Mouse (Mus musculus) CH12.LX (cell line): ENCODE data around the gene 6030408B16Rik.

ENCODE experiments used
- CTCF ChIP-seq, 2 experiments: IDR thresholded peaks in 1 of 2; conservative IDR thresholded peaks in 1 of 2; 2 replicates each; pipeline ENCODE4 v1.5.1; 2011 to 2012; ENCODE audit warnings: low read depth in 2 of 2, low read length in 2 of 2, improper control_type of control experiment in 1 of 2, inconsistent platforms in 1 of 2, mild to moderate bottlenecking in 1 of 2, moderate library complexity in 1 of 2
- EP300 ChIP-seq: IDR thresholded peaks from 2 replicates; pipeline ENCODE4 v1.6.1; 2011; ENCODE audit warnings: low read length, improper control_type of control experiment
- GABPA ChIP-seq: IDR thresholded peaks from 2 replicates; pipeline ENCODE4 v1.6.1; 2012; ENCODE audit warnings: low read depth, low read length, improper control_type of control experiment, inconsistent platforms; ENCODE audit not compliant: insufficient replicate concordance
- JUND ChIP-seq: conservative IDR thresholded peaks from 2 replicates; pipeline ENCODE4 v1.6.1; 2011; ENCODE audit warnings: low read depth, low read length, improper control_type of control experiment
- MAX ChIP-seq: IDR thresholded peaks from 2 replicates; pipeline ENCODE4 v1.6.1; 2011; ENCODE audit warnings: low read length, improper control_type of control experiment
- NELFE ChIP-seq: IDR thresholded peaks from 2 replicates; pipeline ENCODE4 v1.6.1; 2011; ENCODE audit warnings: low read depth, low read length, improper control_type of control experiment
- POLR2A ChIP-seq: IDR thresholded peaks from 2 replicates; pipeline ENCODE4 v1.6.1; 2011; ENCODE audit warnings: low read depth, mild to moderate bottlenecking, improper control_type of control experiment, low read length
- POLR2AphosphoS2 ChIP-seq: IDR thresholded peaks from 2 replicates; pipeline ENCODE4 v1.6.1; 2011; ENCODE audit warnings: low read depth, low read length, improper control_type of control experiment
- SMC3 ChIP-seq: IDR thresholded peaks from 2 replicates; pipeline ENCODE4 v1.6.1; 2011; ENCODE audit warnings: low read depth, low read length, improper control_type of control experiment
- USF2 ChIP-seq: conservative IDR thresholded peaks from 2 replicates; pipeline ENCODE4 v1.6.1; 2011; ENCODE audit warnings: low read depth, low read length, improper control_type of control experiment
- ZC3H11A ChIP-seq: IDR thresholded peaks from 2 replicates; pipeline ENCODE4 v1.6.1; 2012; ENCODE audit warnings: low read depth, mild to moderate bottlenecking, inconsistent platforms, low read length, improper control_type of control experiment
- ZMIZ1 ChIP-seq: IDR thresholded peaks from 2 replicates; pipeline ENCODE4 v1.6.1; 2012; ENCODE audit warnings: low read depth, mild to moderate bottlenecking, inconsistent platforms, low read length, improper control_type of control experiment

GRCm38 (mm10) chr15:101279430-101279999, 13.5 kb upstream of the 6030408B16Rik start:
- TF ChIP-seq EP300 (no peak), NELFE (no peak), POLR2A (no peak), ZC3H11A (no peak), JUND (no peak), CTCF (conservative IDR thresholded peaks at IDR 0.05 in 1 of 2, IDR thresholded peaks at IDR 0.05 in 1 of 2; ENCODE audit: low read depth in 2 of 2, low read length in 2 of 2) (no peak), POLR2AphosphoS2 (no peak), SMC3 (no peak), ZMIZ1 (no peak), USF2 (no peak), GABPA (no peak), MAX (no peak)
